Mouse (Mus musculus) stomach, postnatal 0 days (tissue): ENCODE data around the gene Il21r.

Experiments
- CTCF ChIP-seq: IDR thresholded peaks from 2 replicates; pipeline ENCODE4 v1.5.1; 2016; ENCODE audit warnings: antibody characterized with exemption, low read depth, mild to moderate bottlenecking, moderate library complexity
- EP300 ChIP-seq: optimal IDR thresholded peaks from 2 replicates; pipeline ENCODE3; 2016; ENCODE audit warnings: antibody characterized with exemption

GRCm38 (mm10) chr7:125558997-125559396 lies 44.2 kb upstream of the Il21r start:
- no peak for TF ChIP-seq CTCF
- no peak for TF ChIP-seq EP300
